Mouse (Mus musculus) urinary bladder, adult 18-20 months (tissue): Measurements from ENCODE around the gene Cpeb3.
A peak's percentile ranks its signal among the peaks of the same experiment; 100 is the strongest.
"Not testable (repeated sequence)": the region's sequence is repeated elsewhere in the genome, so short reads cannot be mapped to it uniquely, and the experiment has no call there.

Source experiments
- DNase-seq, 2 experiments: peaks; one replicate each; pipeline ENCODE4 v3.0.0; 2022; ENCODE audit warnings: low spot score in 2 of 2, mixed read lengths in 2 of 2

The Cpeb3 gene

DNA sequence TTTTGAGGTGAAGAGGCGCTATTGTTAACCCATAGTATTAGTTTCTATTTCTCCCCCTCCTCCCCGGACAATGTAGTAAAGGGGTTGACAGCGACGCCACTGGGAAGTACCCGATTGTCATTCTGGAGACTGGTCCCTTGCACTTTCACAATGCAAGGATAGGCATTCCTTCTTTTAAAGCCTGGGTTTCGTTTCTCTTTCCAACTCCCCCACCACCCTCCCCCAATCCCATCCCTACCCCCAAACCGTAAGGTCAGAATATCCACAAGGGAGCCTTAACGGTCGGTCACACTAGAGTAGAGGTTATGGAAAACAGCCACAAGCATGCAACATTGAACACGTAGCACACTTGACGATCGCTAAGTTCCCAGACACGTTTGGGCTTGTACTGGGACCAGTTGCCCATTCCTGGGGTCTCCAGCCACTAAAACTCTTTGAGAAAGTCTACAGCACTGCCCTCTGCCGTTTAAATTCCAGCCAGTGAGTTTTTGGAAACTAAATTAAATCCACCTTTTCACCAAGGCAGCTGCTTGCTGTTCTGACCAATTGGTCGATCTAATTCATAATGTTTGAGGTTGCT, at the start of gene Cpeb3:
Cpeb3 (minus strand) TSS at position 426 of the 580 bp plus-strand sequence.
- peak; percentile 4 to 20 for DNase-seq

DNA sequence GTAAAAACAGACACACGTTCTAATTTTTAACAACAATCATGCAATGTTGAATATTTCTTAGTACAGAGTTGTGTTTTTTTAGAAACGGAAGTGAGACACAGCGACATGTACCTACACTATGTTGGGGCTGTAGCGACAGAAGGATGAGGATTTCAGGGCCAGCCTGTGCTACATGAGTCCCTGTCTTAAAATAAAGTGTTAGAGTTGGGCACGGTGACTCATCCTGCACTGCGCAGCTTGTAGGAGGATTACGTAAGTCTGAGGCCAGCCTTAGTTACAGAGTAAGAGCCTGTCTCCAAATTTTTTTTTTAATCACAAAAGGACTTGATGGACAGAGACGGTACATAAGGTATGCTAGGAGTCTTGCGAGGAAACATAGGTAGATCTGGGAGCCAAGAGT, 46.9 kb upstream of the Cpeb3 start:
- DNase-seq: no peak

DNA sequence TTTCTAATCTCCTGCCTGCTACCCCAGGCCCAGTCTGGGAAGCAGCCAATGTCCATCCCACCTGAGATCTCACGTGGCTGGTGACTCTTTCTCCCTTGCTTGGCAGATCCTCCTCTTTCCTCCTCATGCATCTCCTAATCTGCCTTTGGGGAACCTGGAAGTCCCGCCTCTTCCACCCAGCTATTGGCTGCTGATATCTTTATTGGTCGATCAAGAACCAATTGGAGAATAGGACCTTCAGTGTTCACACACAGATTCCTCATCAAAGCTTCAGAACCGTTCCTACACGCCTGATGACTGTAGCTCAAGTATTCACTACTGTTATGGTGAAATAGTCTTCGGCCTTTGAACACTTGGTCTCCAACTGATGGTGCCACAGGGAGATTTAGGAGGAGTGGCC, 43.7 kb upstream of the Cpeb3 start:
- no peak for DNase-seq

DNA sequence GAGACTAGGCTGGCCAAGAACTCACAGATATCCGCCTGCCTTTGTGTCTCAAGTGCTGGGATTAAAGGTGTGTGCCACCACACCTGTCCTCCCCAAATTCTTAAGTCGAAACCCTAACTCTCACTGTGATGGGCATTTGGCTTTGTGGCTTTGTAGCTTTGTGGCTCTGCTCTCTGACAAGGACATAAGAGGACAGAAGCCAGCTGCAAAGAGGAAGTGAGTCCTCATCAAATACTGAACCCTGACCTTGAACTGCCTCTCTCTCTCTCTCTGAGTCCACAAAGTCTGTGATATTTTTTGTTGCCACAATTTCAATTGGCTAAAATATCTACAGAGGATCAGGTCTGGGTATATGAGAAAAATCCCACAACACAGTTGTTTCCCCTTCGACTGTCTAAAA, 39.8 kb upstream of the Cpeb3 start:
- DNase-seq: no peak

DNA sequence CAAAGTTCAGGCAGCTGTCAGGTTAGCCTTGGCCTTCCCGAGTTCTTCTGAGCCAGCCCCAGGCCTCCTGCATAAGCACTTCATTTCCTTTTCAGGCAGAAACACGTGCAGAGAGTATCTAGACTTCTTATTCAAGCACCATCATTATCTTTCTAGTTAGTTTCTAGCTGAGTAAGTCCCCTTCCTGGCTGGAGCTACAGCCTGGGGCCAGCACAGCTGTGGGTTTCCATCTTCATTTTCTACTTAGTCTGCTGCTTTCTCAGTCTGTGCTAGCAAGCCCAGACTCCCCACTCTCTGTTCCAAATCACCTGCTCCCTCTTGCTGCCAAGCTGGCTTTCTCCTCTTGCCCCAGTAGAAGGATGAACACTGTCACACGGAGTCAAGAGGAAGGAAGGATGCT, 38.5 kb upstream of the Cpeb3 start:
- DNase-seq: no peak

DNA sequence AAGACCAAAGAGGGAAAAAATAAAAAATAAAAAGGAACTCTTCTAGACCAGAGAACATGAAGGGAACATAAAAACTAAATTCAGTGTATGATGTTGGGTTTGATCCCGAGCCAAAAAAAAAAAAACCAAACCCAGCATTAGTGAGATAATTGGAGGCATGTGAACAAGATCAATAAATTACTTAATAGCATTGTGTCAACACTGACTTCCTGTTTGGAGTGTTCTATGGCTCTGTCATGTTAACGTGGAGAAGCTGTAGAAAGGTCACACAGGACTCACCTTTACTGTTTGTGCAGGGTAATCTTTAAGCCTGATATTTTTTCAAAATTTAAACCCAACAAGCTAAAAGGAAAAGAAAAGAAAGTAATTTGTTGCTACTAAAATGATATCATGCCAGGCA, 34.3 kb upstream of the Cpeb3 start:
- DNase-seq: no peak

DNA sequence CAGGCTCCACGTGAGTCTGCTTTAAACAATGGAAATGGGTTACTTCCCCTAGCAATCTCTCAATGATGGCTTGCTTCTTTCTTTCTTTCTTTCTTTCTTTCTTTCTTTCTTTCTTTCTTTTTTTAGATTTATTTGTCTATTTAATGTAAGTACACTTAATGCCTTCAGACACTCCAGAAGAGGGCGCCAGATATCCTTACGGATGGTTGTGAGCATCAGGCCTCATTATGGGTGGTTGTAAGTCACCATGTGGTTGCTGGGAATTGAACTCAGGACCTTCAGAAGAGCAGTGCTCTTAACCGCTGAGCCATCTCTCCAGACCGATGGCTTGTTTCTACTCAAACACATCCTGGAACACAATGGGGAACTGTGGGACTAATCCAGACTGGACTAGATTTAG, 32.8 kb upstream of the Cpeb3 start:
- no peak for DNase-seq

DNA sequence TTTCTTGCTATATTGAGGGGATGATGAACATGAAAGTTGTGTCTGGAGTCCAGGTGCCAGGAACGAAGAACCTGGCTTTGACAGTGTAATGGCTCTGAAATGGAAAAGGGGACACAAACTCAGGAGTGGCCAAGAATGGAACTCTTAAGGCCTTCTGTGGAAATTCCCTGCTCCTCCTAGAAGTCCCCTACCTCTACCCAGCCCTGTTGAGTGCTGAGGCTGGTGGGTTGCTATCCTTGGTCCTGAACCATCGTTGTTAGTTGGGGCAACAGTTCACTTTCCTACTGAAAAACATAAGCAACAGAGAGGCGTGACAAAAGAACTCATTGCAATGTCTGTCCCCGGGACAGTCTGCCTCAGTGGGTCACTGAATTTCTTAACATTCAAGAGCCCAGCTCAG, 30.7 kb upstream of the Cpeb3 start:
- DNase-seq: no peak

DNA sequence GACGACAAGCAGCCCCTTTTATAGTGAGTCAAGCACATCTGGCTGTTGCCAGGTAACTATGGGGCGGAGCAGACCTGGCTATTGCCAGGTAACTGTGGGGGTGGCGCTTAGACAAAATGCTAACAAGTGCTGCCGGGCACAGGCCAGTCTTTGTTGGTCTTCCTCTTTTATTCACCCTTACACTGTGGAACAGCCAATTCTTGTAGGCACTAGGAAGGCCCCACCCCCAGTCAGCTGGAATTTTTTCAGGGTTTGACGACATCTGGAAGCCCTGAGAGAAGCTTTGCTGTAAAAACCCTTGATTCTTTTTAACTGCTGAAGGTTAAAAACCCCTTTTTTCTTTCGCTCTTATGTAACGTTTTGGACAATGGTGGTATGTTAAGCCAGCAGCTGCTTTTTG, 30.2 kb upstream of the Cpeb3 start:
- DNase-seq: no peak

DNA sequence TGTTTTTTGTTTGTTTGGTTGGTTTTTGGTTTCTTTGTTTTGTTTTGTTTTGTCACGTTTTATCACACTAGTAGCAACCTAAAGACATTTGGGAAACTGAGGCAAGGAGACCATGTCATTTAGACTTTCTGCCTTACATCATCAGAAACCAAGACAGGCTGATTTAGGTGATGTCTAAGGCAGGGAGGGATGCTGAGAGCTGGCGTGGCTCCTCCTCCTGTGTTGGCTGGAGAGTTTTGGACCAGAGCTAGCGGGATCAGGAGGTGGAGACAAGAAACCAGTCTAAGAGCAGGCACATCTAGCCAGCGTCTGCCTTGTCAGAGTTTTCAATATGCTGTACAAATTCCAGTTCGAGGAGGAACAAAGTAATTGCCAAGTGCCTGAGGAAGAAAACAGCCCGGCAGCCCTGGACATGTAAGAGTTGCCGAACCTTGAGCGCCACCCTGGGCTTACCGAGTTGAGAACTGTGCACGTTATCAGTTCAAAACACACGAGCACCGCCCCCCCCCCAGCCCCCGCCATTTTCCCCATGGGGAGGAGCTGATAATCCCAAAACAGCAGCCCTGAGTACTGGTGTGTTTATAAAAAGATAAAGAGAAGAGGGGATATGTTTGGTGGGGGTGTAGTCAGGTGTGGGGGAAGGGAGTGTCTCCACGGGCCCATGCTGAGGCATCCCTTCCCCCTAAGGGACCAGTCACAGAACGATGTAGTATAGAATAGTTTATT, 29.5 kb upstream of the Cpeb3 start:
- DNase-seq: no peak

DNA sequence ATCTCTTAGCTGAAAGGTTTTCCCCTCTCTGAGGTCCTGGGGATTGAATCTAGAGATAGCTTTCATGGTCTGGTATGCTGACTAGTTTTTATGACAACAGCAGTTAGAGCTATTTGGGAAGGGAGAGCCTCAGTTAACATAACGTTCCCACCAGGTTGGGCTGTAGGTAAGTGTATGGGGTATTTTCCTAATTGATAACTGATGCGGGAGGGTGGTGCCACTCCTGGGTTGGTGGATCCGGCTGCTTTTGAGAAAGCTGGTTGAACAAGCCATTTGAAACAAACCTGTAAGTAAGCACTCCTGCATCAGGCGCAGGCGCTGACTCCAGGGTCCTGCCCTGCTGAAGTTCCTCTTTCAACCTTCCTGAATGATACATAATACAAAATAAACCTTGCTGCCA, 28.9 kb upstream of the Cpeb3 start:
- no peak for DNase-seq

DNA sequence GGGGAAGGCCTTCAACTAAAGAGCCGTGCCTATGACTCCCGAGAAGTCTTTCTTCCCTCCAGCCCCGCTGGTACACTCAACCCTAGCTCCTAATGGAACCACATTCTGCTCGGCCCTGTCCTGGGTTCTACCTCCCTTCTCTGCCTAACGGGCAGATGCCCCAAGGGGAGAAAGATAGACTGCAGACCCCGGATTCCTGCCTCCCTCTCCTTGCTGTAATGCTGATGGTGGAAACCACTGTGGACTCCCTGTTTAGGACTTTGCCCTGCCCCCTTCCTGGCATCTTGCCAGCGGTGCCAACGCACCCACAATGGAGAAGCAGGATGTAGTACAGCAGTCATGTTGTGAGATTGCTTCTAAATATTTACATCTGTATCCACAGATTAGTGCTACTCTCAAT, 27.4 kb upstream of the Cpeb3 start:
- DNase-seq: no peak

DNA sequence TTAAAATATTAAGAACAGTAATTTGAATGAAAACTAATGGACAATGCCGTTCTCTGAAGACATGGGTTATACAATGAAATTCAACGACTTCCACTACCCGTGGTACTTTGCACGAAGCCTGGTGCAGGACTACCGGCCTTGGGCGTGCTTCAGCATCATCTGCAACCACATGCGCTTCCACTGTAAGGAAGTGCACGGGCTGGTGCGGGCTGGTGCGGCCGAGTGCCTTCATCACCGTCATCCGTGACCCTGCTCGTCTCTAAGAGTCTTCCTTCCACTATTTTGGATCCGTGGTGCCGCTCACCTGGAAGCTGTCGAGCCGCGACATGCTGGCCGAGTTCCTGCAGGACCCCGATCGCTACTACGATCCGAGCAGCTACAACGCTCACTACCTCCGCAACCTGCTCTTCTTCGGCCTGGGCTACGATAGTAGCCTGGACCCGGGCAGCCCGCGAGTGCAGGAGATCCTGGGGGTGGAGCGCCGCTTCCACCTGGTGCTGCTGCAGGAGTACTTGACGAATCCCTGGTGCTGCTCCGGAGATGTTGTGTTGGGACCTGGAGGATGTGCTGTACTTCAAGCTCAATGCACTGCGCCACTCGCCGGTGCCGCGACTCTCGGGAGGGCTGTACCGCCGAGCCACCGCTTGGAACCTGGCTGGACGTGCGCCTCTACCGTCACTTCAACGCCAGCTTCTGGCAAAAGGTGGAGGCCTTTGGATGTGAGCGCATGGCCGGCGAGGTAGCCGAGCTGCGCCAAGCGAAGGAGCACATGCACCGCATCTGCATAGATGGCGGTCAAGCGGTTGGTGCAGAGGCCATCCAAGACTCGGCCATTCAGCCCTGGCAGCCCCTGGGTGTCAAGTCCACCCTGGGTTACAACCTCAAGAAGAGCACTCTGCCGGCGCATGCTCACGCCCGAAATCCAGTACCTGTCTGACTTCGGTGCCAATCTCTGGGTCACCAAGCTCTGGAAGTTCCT, 25.4 kb upstream of the Cpeb3 start:
- DNase-seq: peak in 1 of 2 experiments; percentile 13

DNA sequence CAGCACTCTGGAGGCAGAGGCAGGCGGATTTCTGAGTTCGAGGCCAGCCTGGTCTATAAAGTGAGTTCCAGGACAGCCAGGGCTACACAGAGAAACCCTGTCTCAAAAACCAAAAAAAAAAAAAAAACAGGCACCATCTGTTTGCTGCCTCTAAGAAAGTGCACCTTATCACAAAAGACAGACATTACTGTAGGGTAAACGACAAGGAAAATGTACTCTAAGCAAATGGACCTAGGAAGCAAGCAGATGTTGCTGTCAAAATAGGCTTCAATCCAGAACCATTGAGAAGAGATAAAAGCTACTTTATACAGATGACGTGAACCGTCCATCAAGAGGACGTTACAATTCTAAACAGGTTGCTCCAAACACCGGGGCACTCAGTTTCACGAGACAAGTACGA, 24.2 kb upstream of the Cpeb3 start:
- not testable (repeated sequence) for DNase-seq

DNA sequence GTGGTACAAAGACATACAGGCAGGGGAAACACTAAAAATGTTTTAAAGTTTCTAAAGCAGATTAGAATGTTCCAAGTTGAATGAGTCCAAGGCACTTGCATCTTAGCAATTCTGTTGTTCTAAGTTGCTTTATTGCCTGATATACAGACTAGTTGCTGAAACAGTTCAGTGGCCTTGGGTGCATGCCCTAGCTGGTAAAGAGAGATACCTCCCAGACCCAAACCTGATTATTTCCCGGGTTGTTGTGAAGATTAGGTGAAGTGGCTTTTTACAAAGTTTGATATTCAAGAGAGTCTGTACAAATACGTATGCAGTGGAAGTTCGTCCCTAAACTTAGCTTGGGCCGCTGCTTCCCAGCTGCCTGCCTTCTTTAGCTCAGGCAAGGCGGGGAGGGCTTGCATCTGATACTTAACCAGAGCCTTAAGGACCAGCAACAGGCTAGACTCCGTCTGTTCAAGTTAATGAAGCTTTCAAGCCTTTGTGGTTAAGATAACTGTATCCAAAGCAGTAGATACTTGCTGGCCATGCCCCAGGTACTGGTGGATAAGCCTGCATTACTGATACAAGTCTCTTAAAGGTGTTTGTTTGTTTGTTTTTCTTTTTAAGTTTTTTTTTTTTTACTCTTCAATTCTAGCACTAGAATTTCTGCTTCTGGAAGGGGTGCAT, 16.9 kb upstream of the Cpeb3 start:
- DNase-seq: no peak

DNA sequence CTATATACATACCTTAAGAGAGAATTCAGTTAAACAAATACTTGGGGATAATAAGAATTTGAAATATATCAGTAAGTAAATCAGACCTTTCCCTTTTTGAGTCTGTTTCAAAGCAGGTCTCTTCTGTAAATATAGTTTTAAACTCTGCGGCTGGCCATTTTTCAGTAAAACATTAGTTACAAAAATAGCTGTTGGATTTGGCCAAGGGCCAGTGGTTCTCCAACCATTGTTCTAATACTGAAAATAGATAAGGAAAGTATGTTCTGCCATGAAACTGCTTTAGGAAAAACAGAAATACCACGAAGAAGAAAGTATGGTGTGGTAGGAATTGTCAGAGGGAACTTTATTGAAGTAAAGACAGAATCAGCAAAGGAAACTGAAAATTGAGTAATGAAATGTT, 6.3 kb upstream of the Cpeb3 start:
- DNase-seq: no peak

DNA sequence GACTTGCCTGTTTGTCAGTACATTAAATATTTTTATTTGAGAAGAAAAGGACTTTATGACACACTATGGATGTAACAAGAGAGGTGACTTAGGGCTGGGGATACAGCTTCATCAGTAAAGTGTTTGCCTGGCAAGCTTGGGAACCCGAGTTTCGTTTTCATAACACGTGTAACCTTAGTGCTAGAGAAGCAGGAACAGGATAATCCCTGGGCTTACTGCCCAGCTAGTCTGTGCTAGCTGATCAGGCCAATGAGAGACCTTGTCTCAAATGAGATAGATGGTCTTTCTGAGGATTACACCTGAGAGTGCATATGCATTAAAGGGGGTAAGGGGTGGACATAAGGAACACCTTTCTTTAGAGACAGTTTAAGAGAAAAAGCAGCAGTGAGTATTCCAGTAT, 3.0 kb upstream of the Cpeb3 start:
- DNase-seq: no peak

DNA sequence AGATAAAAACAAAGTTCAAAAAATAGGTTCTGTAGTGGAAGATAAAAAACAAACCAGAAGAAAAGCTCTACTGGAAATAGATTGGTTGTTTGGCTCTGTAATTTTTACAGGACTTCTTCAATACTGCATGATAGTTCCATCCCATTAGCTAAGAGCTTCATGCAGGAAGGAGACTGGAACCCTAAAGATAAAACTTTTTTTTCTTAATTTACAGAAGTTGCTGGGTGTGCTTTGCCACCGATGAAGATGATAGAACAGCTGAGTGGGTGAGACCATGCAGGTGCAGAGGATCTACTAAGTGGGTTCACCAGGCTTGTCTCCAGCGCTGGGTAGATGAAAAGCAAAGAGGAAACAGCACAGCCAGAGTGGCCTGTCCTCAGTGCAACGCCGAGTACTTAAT, 2.1 kb upstream of the Cpeb3 start:
- no peak for DNase-seq

DNA sequence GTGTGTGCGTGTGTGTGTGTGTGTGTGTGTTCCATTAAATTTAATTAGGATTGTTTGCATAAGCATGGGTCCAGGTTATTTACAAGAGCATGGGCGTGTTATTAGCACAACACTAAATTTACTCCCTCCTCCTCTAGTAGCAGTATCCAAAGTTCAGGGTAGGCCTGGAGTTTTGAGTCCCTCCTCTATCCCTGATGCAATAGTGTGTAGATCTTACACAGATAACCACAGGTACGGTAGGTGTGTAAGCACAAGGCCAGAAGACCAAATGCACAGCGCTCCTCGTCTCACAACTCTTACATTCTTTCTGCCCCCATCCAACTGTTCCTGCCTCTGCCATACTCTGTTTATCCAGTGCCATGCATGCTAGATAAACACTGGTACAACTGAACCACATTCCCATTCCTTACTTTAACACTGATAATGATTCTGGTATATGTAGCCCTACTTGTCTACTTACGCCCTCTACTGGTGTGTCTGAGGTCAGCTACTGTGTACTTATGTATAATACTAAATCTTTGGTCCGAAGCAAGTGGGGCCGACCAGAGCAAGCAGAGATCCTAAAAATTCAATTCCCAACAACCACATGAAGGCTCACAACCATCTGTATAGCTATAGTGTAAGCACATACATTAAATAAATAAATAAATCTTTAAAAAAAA, 1.2 kb upstream of the Cpeb3 start:
- DNase-seq: no peak

DNA sequence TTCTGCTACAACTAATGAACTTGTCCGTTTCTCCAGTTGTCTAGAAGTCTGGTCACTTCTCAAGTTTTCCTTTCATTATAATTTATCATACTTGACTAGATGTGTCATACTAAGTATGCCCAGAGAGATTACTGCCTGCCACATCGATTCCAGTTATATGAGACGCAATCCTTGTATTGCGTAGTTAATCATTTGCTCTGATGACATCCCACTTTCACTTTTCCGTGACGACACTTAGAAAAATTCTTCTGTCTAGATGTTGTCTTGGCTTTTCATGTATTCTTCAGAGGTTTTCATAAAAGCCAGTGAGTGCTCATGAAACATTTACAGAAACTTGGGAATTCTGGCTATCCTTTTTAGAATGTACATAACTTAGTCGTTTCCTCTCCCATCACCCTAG, 585 bp upstream of the Cpeb3 start:
- no peak for DNase-seq

DNA sequence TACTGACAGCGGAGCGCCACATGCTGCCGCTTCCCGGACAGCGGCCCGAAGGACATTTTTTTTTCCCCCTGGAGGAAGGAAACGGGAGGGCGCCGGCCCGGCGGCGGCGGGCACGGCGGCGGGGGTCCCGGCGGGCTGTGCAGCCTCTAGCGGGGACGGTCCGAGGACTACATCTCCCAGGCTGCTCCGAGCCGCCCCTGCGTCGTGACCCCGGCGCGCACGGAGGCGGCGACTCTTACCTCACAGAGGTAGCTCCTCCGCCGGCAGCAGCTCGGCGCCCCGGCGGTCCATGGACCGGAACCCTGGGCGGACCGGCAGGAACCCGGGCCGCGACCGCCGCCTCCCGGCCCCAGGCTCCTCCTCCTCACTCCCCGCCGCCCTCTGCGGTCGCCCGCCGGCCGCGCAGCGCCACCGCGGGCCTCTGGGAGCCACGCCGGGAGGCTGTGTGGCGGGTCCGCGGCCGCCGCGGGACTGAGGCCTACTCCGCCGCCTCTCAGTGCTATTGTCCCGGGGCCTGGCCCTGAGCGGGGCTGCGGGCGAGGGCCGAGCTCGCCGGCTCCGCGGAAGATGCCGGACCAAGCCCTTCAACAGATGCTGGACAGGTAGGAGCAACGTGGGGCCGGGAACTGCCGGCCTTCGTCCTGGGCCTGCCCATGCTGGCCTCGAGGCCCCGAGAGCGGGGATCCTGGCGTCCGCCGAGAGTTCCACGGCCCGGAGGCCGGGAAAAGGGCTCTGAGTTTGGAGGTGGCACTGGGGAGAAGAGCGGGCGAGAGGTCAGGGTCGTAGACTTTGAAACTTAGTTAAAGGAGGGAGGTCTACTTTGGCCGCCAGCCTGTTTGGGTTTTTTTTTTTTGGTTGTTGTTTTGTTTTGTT, 862 bp downstream of the Cpeb3 start, which contains the start of gene March5:
March5 (plus strand) TSS at position 241 of the 873 bp plus-strand sequence.
- peak; percentile 83 to 85 for DNase-seq
